Mouse (Mus musculus) ES-E14 (cell line): ENCODE results near the gene Lactb. TPM values are rescaled to one million over a fixed set of nuclear protein-coding genes. Genes with fewer than 3 reads are reported as not detected.

ENCODE experiments used
- DNase-seq: peaks from one replicate; pipeline ENCODE4 v3.0.0-alpha.2; 2013; ENCODE audit warnings: low read depth, low spot score
- H3K27ac ChIP-seq: 2 replicates; pipeline ENCODE4 v1.5.1; 2012; ENCODE audit warnings: low read depth, mild to moderate bottlenecking, low read length, moderate library complexity, mixed read lengths; ENCODE audit not compliant: poor library complexity, insufficient read depth, severe bottlenecking
- H3K36me3 ChIP-seq: 2 replicates; pipeline ENCODE4 v1.6.1; 2012; ENCODE audit warnings: mild to moderate bottlenecking, low read length, moderate library complexity, mixed read lengths; ENCODE audit not compliant: control insufficient read depth, poor library complexity, insufficient read depth, severe bottlenecking
- H3K4me1 ChIP-seq, 2 experiments: fragments of 150-350 bp in 1 of 2; sonication (generic) in 1 of 2; 2 replicates each; pipeline ENCODE4 v1.6.1; 2012; ENCODE audit warnings: low read length in 2 of 2, mild to moderate bottlenecking in 1 of 2, mixed read lengths in 1 of 2; ENCODE audit not compliant: control insufficient read depth in 2 of 2, insufficient read depth in 2 of 2, poor library complexity in 1 of 2
- H3K4me3 ChIP-seq, 2 experiments: fragments of 150-350 bp in 1 of 2; sonication (generic) in 1 of 2; 2 replicates each; pipeline ENCODE4 v1.5.1; 2012; ENCODE audit warnings: low read length in 2 of 2, low read depth in 1 of 2, mild to moderate bottlenecking in 1 of 2, mixed read lengths in 1 of 2; ENCODE audit not compliant: insufficient read depth in 1 of 2, poor library complexity in 1 of 2, severe bottlenecking in 1 of 2
- H3K9ac ChIP-seq: 2 replicates; pipeline ENCODE4 v1.6.1; 2012; ENCODE audit warnings: low read depth, mild to moderate bottlenecking, low read length, mixed read lengths; ENCODE audit not compliant: poor library complexity, insufficient read depth, severe bottlenecking
- H3K9me3 ChIP-seq: fragments of 150-350 bp; sonication (generic); 2 replicates; pipeline ENCODE4 v1.6.1; 2012; ENCODE audit warnings: low read depth, mild to moderate bottlenecking, low read length; ENCODE audit not compliant: control insufficient read depth, insufficient read depth
- CHD2 ChIP-seq: IDR thresholded peaks from 2 replicates; pipeline ENCODE4 v1.6.1; 2014; ENCODE audit warnings: mild to moderate bottlenecking, low read depth, low read length, inconsistent platforms
- HCFC1 ChIP-seq: IDR thresholded peaks from 2 replicates; pipeline ENCODE4 v1.6.1; 2012; ENCODE audit warnings: low read length, inconsistent platforms, borderline replicate concordance; ENCODE audit not compliant: insufficient read depth
- MAFK ChIP-seq: IDR thresholded peaks from 2 replicates; pipeline ENCODE4 v1.6.1; 2014; ENCODE audit warnings: mild to moderate bottlenecking, low read depth, low read length, inconsistent platforms; ENCODE audit not compliant: insufficient read depth
- ZC3H11A ChIP-seq: IDR thresholded peaks from 2 replicates; pipeline ENCODE4 v1.6.1; 2012; ENCODE audit warnings: low read depth, mild to moderate bottlenecking, inconsistent platforms, low read length, borderline replicate concordance
- ZNF384 ChIP-seq: IDR thresholded peaks from 2 replicates; pipeline ENCODE4 v1.6.1; 2012; ENCODE audit warnings: low read depth, low read length, inconsistent platforms
- in situ Hi-C, 2 experiments: fragments of 600-800 bp; cut with MboI; formaldehyde crosslinking; loops; one replicate each; pipeline ENCODE4 v1.15.1; 2025; ENCODE audit warnings: low sequenced_read_pairs in 2 of 2, inconsistent platforms in 1 of 2; ENCODE audit not compliant: unreplicated experiment in 2 of 2
- total RNA-seq: library from RNA; depleted of rRNA; stranded (reverse); fragments of 300-350 nt; gene quantifications from 2 replicates; pipeline ENCODE4 v1.2.3, GENCODE M21; 2012

The Lactb gene
- total RNA-seq, 1 experiment: 10.0 TPM

- TF ChIP-seq CHD2: no peak
- TF ChIP-seq ZC3H11A: no peak
- TF ChIP-seq ZNF384: no peak
- no peak for TF ChIP-seq MAFK
- TF ChIP-seq HCFC1: no peak
- in situ Hi-C loops: no loop called here
- Histone ChIP-seq H3K4me3 (no peak overlapping the region), H3K27ac (no peak overlapping the region), H3K4me1 (peaks cover 0 to 2% of the 10 kb centered on the region in 2 experiments; a peak in 2 of 4 replicates), H3K9ac (no peak overlapping the region), H3K9me3 (no peaks in the 10 kb centered on the region), H3K36me3 (no peaks in the 10 kb centered on the region)
- DNase-seq: no peak
Measured at GRCm38 (mm10) chr9:66977121-66977520, 1.8 kb upstream of the Lactb start.

- H3K9me3 ChIP-seq: no peaks in the 10 kb centered on the region
- H3K4me1 ChIP-seq: peaks cover 0 to 2% of the 10 kb centered on the region in 2 experiments; a peak in 2 of 4 replicates
- DNase-seq: peak; percentile 79
- TF ChIP-seq CHD2 (no peak), MAFK (no peak), ZC3H11A (no peak), HCFC1 (no peak), ZNF384 (no peak)
- peak overlapping the region; percentile 88 to 89 for H3K4me3 ChIP-seq
- no peak overlapping the region for H3K27ac ChIP-seq
- H3K36me3 ChIP-seq: no peaks in the 10 kb centered on the region
- H3K9ac ChIP-seq: peak overlapping the region; percentile 81
- in situ Hi-C loops: no loop called here
Measured at GRCm38 (mm10) chr9:66974721-66975225, 511 bp downstream of the Lactb start.

GRCm38 (mm10) chr9:66971116-66971515, 4.2 kb downstream of the Lactb start:
- TF ChIP-seq CHD2: no peak
- TF ChIP-seq ZNF384: no peak
- no peak for TF ChIP-seq ZC3H11A
- no peak for TF ChIP-seq MAFK
- TF ChIP-seq HCFC1: no peak
- in situ Hi-C loops: no loop called here
- Histone ChIP-seq H3K9me3 (no peaks in the 10 kb centered on the region), H3K9ac (no peak overlapping the region), H3K4me3 (no peak overlapping the region), H3K4me1 (no peaks in the 10 kb centered on the region; a peak in 1 of 4 replicates), H3K27ac (no peak overlapping the region), H3K36me3 (no peaks in the 10 kb centered on the region)
- DNase-seq: no peak

- no peak for TF ChIP-seq MAFK
- TF ChIP-seq CHD2: no peak
- no peak for TF ChIP-seq ZC3H11A
- no peak for TF ChIP-seq HCFC1
- no peak for TF ChIP-seq ZNF384
- no peak for DNase-seq
- in situ Hi-C loops: no loop called here
Measured at GRCm38 (mm10) chr9:66967492-66967891, 7.8 kb downstream of the Lactb start.

GRCm38 (mm10) chr9:66961478-66961877, 13.8 kb downstream of the Lactb start:
- H3K4me1 ChIP-seq: no peaks in the 10 kb centered on the region
- no peak for DNase-seq
- H3K36me3 ChIP-seq: no peaks in the 10 kb centered on the region
- TF ChIP-seq MAFK (no peak), ZNF384 (no peak), ZC3H11A (no peak), HCFC1 (no peak), CHD2 (no peak)
- H3K4me3 ChIP-seq: no peak overlapping the region
- in situ Hi-C loops: no loop called here
- H3K9ac ChIP-seq: no peak overlapping the region
- no peak overlapping the region for H3K27ac ChIP-seq
- H3K9me3 ChIP-seq: no peaks in the 10 kb centered on the region

More at GRCm38 (mm10) chr9:66967492-66967891, 7.8 kb downstream of the Lactb start:
- Histone ChIP-seq H3K9me3 (no peaks in the 10 kb centered on the region), H3K36me3 (no peaks in the 10 kb centered on the region), H3K4me3 (no peak overlapping the region), H3K27ac (no peak overlapping the region), H3K4me1 (no peaks in the 10 kb centered on the region), H3K9ac (no peak overlapping the region)
